Mouse (Mus musculus): ENCODE results near the gene Gnl1. TPM values are rescaled to one million over a fixed set of nuclear protein-coding genes. Genes with fewer than 3 reads are reported as not detected.

Gnl1 gene
- polyA plus RNA-seq, 1 experiment from 2014 or later: 50.5 TPM

DNA sequence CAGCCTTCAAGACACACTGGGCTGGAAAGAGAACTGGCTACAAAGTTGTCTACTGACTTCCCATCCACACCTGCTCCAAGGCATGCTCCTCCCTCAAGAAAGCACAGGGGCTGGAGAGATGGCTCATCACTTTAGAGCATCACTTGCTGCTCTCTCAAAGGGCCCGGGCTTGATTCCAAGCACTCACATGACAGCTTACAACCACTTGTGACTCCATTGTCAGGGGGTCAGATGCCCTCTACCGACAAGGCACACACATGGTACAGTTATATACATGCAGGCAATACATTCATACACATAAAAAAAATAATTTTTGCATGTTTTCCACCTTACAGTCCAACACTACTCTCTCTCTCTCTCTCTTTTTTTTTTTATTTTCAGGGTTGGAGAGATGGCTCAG, 12.0 kb upstream of the Gnl1 start:
- H3K4me1 ChIP-seq (replicated peaks): peaks cover 21% of the 10 kb centered on the region
- H3K27ac ChIP-seq: no peak overlapping the region
- H3K27me3 ChIP-seq (ENCODE audit: insufficient read depth, poor library complexity, severe bottlenecking): no peaks in the 10 kb centered on the region
- no peak overlapping the region for H3K4me3 ChIP-seq
- WGBS: 92% methylated on average over 2 of the region's 2 CpGs
- DNase-seq (ENCODE audit: low spot score): no peak
- no peaks in the 10 kb centered on the region for H3K9me3 ChIP-seq
- H3K36me3 ChIP-seq: peaks cover 55% of the 10 kb centered on the region

DNA sequence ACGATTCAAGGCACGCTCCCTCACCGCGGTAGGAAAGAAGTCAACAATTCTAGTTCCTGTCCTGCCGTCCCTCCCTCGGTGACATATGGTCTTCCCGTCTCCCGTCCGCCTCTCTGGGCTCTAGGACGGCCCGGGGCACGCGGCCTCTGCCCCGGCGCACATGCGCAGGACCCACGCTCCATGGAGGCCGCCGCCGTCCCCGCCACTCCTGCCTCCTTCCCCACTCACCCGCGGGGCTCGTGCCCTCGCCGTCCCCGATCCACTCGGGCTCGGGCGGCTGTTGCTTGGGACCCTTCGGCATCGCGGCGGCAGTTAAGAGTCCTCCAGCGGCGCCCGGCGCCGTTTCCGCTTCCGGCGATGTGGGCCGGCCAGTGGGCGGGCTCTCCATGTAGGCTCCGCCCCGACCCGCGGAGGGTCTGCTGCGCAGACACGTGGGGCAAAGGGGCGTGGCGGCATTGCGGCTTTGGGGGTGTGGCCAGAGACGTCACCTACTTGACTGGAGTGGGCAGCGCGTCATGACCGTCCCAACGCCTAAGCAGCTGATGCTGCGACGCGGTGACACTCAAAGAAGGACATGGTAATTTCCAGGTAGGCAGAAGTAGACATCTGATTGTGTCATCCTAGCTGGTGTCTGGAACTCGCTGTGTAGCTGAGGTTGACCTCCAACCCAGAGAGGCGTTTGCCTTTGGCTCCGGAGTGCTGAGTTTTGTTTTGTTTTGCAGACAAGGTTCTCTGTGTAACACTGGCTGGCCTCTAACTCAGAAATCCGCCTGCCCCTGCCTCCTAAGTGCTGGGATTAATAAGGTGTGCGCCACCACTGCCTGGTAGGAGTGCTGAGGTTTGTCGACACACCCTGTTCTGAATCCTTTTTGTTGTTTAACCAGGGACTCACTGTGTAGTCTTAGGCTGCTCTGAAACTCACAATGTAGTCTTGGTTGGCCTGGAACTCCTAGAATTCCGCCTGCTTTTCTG, 9.9 kb upstream of the Gnl1 start, which contains the start of gene Abcf1:
Gene Abcf1, minus strand, starts transcription at position 344 of the 972 bp plus-strand sequence.
- DNase-seq (ENCODE audit: low spot score): peak; percentile 99
- H3K9me3 ChIP-seq: no peaks in the 10 kb centered on the region
- peaks cover 54% of the 10 kb centered on the region for H3K36me3 ChIP-seq
- H3K4me1 ChIP-seq (replicated peaks): peaks cover 21% of the 10 kb centered on the region
- peak within 1 kb of the TSS; percentile 93 for H3K4me3 ChIP-seq
- H3K27me3 ChIP-seq (ENCODE audit: insufficient read depth, poor library complexity, severe bottlenecking): no peaks in the 10 kb centered on the region
- peak within 1 kb of the TSS; percentile 89 for H3K27ac ChIP-seq
- WGBS: under 1% methylated on average over 68 of the region's 68 CpGs

GRCm38 (mm10) chr17:35972131-35972530, 7.5 kb upstream of the Gnl1 start:
- Histone ChIP-seq H3K27me3 (ENCODE audit: insufficient read depth, poor library complexity, severe bottlenecking) (no peaks in the 10 kb centered on the region), H3K27ac (no peak overlapping the region), H3K9me3 (no peaks in the 10 kb centered on the region), H3K36me3 (peaks cover 54% of the 10 kb centered on the region), H3K4me3 (no peak overlapping the region), H3K4me1 (replicated peaks) (peaks cover 21% of the 10 kb centered on the region)
- no peak for DNase-seq (ENCODE audit: low spot score)
- WGBS: 77% methylated on average over 1 of the region's 1 CpGs

DNA sequence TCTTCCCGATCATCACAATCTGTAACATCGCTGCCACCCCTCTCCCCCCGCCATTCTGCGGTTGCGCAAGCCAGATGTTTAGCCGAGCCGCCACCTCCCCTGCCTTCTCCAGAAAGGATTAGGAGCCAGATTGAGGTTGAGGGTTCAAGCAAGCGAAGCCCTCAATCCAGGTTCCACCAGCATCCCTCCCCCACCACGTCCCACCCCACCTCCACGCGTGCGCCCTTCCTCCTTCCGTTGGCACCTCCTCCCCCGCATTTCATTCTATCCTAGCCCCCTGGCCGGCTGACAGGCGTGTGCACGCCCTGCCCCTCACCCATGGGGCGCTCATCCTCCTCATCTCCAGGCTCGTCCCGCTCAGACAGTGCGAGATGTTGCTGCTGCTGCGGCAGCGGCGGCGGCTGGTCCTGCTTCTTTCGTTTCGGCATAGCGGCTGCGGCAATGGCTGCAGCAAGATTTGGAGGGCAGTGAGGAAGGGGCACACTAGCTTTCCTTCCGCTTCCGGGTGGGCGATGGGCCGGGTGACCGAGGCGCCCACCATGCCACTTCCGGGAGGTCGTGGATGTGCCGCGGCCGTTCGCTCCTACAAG, 745 bp upstream of the Gnl1 start:
- H3K9me3 ChIP-seq: no peaks in the 10 kb centered on the region
- no peaks in the 10 kb centered on the region for H3K27me3 ChIP-seq (ENCODE audit: insufficient read depth, poor library complexity, severe bottlenecking)
- peaks cover 26% of the 10 kb centered on the region for H3K4me1 ChIP-seq (replicated peaks)
- peaks cover 57% of the 10 kb centered on the region for H3K36me3 ChIP-seq
- peak overlapping the region; percentile 90 for H3K27ac ChIP-seq
- peak overlapping the region; percentile 87 for H3K4me3 ChIP-seq
- peak; percentile 92 for DNase-seq (ENCODE audit: low spot score)
- under 1% methylated on average over 41 of the region's 41 CpGs for whole genome bisulfite sequencing

DNA sequence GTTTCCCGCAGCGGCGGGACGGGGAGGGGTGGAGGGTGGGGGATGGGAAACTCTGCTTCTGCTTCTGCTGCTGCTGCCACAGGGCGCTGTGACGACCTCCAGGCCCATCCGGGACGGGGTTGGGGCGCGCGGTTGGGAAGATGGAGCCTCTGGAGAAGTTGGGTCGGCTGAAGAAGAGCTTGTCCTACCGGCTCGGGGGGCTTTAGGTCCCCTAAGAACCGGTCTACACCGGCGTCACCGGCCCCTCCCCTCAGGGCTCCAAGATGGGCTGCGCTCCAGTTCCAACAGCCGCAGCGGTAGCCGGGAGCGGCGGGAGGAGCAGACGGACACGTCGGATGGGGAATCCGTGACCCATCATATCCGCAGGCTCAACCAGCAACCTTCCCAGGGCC, 708 bp downstream of the Gnl1 start:
- no peaks in the 10 kb centered on the region for H3K9me3 ChIP-seq
- no peaks in the 10 kb centered on the region for H3K27me3 ChIP-seq (ENCODE audit: insufficient read depth, poor library complexity, severe bottlenecking)
- peaks cover 55% of the 10 kb centered on the region for H3K36me3 ChIP-seq
- peak overlapping the region; percentile 87 for H3K4me3 ChIP-seq
- peak overlapping the region; percentile 90 for H3K27ac ChIP-seq
- WGBS: 0% methylated on average over 29 of the region's 29 CpGs
- peaks cover 26% of the 10 kb centered on the region for H3K4me1 ChIP-seq (replicated peaks)
- DNase-seq (ENCODE audit: low spot score): peak; percentile 65

GRCm38 (mm10) chr17:35981776-35982175, 2.1 kb downstream of the Gnl1 start:
- H3K27me3 ChIP-seq (ENCODE audit: insufficient read depth, poor library complexity, severe bottlenecking): no peaks in the 10 kb centered on the region
- H3K27ac ChIP-seq: no peak overlapping the region
- 90% methylated on average over 9 of the region's 9 CpGs for WGBS
- H3K36me3 ChIP-seq: peaks cover 56% of the 10 kb centered on the region
- no peak for DNase-seq (ENCODE audit: low spot score)
- no peaks in the 10 kb centered on the region for H3K9me3 ChIP-seq
- no peak overlapping the region for H3K4me3 ChIP-seq
- peaks cover 26% of the 10 kb centered on the region for H3K4me1 ChIP-seq (replicated peaks)

GRCm38 (mm10) chr17:35991781-35992180, 12.1 kb downstream of the Gnl1 start:
- Histone ChIP-seq H3K36me3 (peaks cover 33% of the 10 kb centered on the region), H3K4me1 (replicated peaks) (peaks cover 15% of the 10 kb centered on the region), H3K4me3 (no peak overlapping the region), H3K27me3 (ENCODE audit: insufficient read depth, poor library complexity, severe bottlenecking) (no peaks in the 10 kb centered on the region), H3K27ac (no peak overlapping the region), H3K9me3 (no peaks in the 10 kb centered on the region)
- no peak for DNase-seq (ENCODE audit: low spot score)
- 52% methylated on average over 10 of the region's 10 CpGs for WGBS

- H3K4me1 ChIP-seq (replicated peaks): peaks cover 18% of the 10 kb centered on the region
- no peaks in the 10 kb centered on the region for H3K9me3 ChIP-seq
- H3K27me3 ChIP-seq (ENCODE audit: insufficient read depth, poor library complexity, severe bottlenecking): no peaks in the 10 kb centered on the region
- DNase-seq (ENCODE audit: low spot score): peak; percentile 87
- peak overlapping the region; percentile 39; the same call in 1 of the 2 replicates for H3K4me3 ChIP-seq
- peaks cover 14% of the 10 kb centered on the region for H3K36me3 ChIP-seq
- 7% methylated on average over 17 of the region's 17 CpGs for WGBS
- no peak overlapping the region for H3K27ac ChIP-seq
These were observed 14.0 kb downstream of the Gnl1 start for GRCm38 (mm10) chr17:35993675-35994074.

DNA sequence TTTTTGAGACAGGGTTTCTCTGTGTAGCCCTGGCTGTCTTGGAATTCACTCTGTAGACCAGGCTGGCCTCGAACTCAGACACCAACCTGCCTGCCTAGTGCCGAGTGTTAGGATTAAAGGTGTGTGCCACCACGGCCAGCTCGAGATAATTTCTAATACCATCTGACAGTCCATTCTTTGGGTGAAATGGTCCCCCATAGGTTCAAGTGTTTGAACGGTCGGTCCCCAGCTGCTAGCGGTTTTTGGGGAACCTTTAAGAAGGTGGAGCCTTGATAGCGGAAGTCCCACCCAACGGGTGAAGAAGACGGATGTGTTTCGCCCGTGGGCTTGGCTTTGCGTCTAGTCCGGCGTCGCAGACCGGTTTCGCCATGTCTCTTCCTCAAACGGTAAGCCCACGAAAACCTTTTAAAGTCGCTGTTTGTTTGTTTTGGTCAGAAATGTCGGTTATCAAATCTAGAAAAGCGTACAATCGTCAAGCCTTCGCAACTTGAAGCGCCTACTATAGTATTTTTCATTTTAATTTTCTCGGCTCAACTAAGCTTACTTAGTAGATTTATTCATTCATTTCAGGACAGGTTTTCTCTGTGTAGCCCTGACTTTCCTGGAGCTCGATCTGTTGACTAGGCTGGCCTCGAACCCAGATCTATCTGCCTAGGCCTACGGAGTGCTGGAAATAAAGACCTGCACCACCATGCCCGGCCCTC, 14.7 kb downstream of the Gnl1 start:
- Histone ChIP-seq H3K27ac (peak overlapping the region; percentile 81), H3K27me3 (ENCODE audit: insufficient read depth, poor library complexity, severe bottlenecking) (no peaks in the 10 kb centered on the region), H3K4me1 (replicated peaks) (peaks cover 18% of the 10 kb centered on the region), H3K36me3 (peaks cover 8% of the 10 kb centered on the region), H3K9me3 (no peaks in the 10 kb centered on the region), H3K4me3 (peak overlapping the region; percentile 63)
- peak; percentile 76 for DNase-seq (ENCODE audit: low spot score)
- WGBS: 4% methylated on average over 31 of the region's 31 CpGs

DNA sequence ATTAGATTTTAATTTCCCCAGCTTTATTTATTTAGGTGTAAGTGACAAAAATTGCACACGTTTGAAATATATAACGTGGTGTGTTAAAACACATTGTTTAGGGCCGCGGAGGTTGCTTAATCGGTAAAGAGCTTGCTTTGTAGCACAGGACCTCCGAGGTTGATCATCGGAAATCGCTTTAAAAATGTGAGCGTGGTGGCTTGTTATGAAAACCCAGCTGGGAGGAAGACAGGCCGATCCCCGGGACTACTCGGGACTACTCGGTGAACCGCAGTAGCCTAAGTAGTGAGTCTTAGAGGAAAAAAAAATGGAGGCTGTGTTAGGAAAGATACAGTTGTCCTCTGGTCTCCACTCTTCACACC, 15.2 kb downstream of the Gnl1 start:
- H3K4me3 ChIP-seq: peak overlapping the region; percentile 63
- peaks cover 2% of the 10 kb centered on the region for H3K36me3 ChIP-seq
- DNase-seq (ENCODE audit: low spot score): peak; percentile 20
- peak overlapping the region; percentile 81 for H3K27ac ChIP-seq
- WGBS: 5% methylated on average over 14 of the region's 14 CpGs
- no peaks in the 10 kb centered on the region for H3K9me3 ChIP-seq
- no peaks in the 10 kb centered on the region for H3K27me3 ChIP-seq (ENCODE audit: insufficient read depth, poor library complexity, severe bottlenecking)
- H3K4me1 ChIP-seq (replicated peaks): peaks cover 18% of the 10 kb centered on the region

GRCm38 (mm10) chr17:35996949-35997348, 17.3 kb downstream of the Gnl1 start:
- Histone ChIP-seq H3K9me3 (peaks cover 3% of the 10 kb centered on the region; the same call in 1 of the 2 replicates), H3K27me3 (ENCODE audit: insufficient read depth, poor library complexity, severe bottlenecking) (no peaks in the 10 kb centered on the region), H3K4me3 (no peak overlapping the region), H3K4me1 (replicated peaks) (peaks cover 18% of the 10 kb centered on the region), H3K36me3 (peaks cover 3% of the 10 kb centered on the region; the same call in 1 of the 2 replicates), H3K27ac (no peak overlapping the region)
- WGBS: 6% methylated on average over 11 of the region's 11 CpGs
- peak; percentile 93 for DNase-seq (ENCODE audit: low spot score)

GRCm38 (mm10) chr17:35997713-35998510, 18.3 kb downstream of the Gnl1 start:
- no peak overlapping the region for H3K4me3 ChIP-seq
- no peak overlapping the region for H3K27ac ChIP-seq
- H3K9me3 ChIP-seq: peaks cover 4% of the 10 kb centered on the region; the same call in 1 of the 2 replicates
- peaks cover 18% of the 10 kb centered on the region for H3K4me1 ChIP-seq (replicated peaks)
- no peak for DNase-seq (ENCODE audit: low spot score)
- no peaks in the 10 kb centered on the region for H3K27me3 ChIP-seq (ENCODE audit: insufficient read depth, poor library complexity, severe bottlenecking)
- H3K36me3 ChIP-seq: peaks cover 3% of the 10 kb centered on the region; the same call in 1 of the 2 replicates
- WGBS: 62% methylated on average over 12 of the region's 12 CpGs
